Mouse (Mus musculus) NIH3T3 (cell line): ENCODE measurements around the gene Ppp1r1a.

Experiments
- DNase-seq: peaks from one replicate; pipeline ENCODE4 v3.0.0-alpha.2; 2012; ENCODE audit warnings: low read depth

Gene Ppp1r1a

DNA sequence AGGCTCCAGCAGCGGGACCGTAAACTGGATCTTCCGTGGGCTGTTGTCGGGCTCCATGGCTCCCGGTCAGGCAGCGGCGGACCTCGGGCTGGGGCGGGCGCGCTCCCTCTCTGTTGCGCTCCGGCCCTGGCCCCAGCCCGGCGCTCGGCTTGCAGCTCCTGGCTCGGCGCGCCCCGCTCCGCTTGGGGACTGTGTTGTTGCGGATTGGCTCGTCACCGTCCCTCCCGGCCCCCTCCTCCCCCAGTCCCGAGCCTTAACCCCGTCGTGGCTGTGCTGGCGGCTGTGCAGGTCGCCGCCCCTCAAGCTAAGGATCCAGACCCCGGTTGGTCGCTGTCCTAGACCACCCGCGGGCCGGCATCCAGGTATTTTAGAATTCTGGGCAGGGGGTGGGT lies at the start of gene Ppp1r1a:
Ppp1r1a (minus strand) TSS at position 182 of the 392 bp plus-strand sequence.
- no peak for DNase-seq

DNA sequence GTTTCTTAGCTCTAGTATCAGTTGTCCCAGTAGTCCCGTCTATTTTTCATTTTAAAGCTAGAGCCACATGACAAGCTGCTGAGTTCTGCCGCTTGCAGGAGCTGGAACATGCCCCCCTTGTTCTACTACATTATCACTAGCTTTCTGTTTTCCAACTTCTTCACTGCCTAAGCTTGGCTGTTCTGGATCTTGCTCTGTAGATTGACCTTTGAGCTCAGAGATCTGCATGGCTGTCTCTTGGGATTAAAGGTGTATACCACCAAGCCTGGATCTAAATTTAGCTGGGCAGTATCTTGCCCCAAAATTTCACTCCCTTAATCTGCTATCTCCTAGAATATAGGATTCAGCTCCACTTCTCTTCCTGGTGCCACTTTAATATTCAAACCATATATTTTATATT lies 48.1 kb upstream of the Ppp1r1a start:
- DNase-seq: no peak

DNA sequence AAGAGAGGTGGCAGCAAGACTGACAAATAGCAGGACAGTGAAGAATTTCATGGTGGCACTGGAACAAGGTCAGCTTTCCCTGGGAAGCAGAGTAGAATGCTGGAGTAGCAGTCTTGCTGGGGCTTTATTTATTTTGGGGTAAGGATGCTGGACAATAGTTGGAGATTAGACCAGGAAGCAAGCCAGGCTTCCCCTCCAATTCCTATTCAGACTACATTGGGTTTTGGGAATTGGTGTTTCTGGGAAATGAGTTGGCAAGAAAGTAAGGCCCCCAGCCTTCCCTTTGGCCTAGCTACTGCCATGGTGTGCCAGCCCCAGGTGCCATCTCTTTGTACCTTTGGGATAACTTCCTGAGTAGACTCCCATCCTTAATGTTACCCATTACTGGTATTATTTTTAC lies 27.2 kb upstream of the Ppp1r1a start, which contains the start of gene Glycam1:
Glycam1 (minus strand) TSS at position 101 of the 400 bp plus-strand sequence.
- DNase-seq: no peak

DNA sequence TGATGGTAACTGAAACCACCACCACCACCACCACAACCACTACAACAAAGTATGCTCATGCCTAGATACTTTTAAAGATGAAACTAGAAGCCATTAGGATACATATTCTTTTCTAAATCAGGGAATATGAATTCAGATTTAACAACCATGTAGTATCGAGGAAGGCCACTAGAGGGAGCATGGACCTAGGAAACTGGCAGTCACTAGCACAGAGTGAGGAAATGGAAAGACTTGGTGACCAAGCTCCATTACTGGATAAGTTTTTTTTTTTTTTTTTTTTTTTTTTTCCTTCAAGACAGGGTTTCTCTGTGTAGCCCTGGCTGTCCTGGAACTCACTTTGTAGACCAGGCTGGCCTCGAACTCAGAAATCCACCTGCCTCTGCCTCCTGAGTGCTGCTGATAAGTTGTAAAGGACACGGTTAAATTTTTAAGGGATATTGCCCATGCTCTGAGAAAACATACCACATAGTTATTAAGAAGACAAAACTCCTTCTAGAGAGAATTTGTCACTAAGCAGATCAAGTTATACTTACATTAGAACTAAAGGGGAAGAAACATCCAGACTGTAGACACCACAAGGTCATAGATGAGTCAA lies 14.4 kb upstream of the Ppp1r1a start:
- DNase-seq: peak; percentile 84

DNA sequence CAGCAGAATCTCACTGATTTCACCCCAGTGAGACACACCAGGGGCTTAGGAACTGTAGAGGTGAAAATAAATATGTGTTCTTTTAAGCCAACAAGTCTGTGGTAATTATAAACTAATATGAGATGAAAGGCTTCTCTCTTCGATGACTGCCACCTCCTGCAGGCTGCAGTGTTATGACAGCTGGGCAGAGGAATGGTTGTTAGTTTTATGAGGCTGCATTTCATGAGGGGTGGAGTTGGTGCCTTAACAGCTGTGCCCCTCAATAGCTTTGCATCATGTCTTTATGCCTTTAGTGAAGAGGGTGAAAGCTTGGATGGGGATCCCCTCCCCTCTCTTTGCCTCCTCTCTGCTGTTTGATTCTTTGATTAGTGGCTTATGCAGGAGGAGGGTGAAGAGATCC lies 13.2 kb upstream of the Ppp1r1a start:
- DNase-seq: no peak

DNA sequence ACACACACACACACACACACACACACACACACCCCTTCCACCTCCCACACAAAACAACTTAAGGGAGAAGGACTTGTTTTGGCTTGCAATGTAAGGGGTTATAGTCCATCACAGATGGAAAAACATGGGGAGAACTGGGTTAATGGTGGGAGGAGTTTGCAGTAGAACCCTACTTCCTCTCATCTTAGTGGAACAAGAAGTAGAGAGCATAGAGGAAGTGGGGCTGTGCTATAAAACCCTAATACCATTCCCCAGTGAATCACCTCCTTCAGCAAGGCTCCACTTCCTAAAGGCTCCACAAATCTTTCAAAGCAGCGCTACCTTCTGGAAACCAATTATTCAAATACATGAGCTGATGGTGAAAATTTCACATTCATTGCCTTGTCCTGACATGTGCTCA lies 11.7 kb upstream of the Ppp1r1a start:
- DNase-seq: no peak

DNA sequence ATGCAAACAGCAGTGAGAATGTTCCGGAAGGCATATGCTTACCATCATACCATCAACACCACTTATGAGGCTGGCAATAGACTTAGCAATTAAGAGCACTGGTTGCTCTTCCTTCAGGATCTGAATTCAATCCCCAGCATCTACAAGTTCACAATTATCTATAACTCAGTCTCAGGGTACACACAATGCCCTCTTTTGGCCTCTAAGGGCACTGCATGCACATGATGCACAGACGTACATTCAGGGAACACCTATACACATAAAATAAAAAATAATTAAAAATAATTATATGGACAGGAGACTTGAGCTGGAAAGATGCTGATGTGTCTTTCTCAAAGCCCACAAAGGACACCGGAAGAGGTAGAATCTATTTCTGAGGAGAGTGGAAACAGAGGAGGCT lies 10.2 kb upstream of the Ppp1r1a start:
- no peak for DNase-seq

DNA sequence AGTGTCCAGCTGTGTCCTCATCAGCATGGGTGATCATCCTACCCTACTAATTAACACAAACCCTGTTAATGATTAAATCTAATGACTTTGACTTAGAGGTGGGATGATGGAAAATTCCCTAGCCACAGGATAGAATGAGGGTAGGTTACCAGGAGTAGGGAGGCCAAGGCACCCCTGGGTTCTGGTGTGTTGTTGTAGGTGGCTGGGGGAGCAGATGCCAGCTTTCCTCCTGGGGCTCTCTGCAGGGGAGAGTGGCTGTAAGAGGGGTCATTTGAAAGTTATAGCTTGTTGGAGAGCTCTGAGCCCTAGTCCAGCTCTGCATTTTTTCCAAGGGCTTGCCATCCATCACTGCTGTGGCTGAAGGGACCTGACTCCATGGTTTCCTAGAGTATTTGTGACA lies 4.7 kb upstream of the Ppp1r1a start:
- DNase-seq: no peak

DNA sequence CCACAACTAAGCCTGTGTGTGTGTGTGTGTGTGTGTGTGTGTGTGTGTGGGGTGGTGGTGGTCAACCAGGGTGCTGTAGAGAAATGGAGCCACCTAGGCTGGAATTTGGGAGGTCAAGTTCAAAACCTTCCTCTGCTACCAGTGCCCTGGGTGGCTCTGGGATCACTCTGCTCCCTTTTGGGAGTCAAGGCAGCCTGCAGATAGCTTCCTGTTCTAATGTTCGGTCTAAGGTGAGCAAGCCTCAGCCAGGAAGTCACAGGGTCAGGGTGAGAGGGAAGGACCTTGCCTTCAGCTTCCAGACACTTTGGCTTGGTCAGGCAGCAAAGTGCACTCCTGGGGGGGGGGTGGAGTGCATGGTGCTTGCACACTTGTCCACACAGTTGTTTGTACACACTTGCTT lies 2.8 kb upstream of the Ppp1r1a start:
- no peak for DNase-seq

DNA sequence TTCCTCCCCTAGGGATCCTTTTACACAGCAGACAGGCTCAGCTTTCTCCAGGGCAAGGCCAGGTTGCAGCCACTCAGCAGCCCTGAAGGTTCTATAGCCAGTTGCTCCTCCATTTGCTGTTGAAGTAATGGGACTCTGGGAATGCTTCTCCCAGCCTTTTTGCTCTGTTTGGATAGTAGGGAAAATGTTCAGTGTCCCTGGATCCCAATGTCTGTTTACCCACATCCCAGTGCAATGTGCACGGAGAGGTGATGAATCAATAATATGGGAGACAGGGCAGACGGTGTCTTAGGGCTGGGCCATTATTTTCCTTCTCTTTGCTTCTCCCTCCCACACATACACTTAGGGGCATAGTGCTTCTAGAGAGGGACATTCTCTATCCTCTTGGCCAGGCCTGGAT lies 1.5 kb upstream of the Ppp1r1a start:
- DNase-seq: no peak

DNA sequence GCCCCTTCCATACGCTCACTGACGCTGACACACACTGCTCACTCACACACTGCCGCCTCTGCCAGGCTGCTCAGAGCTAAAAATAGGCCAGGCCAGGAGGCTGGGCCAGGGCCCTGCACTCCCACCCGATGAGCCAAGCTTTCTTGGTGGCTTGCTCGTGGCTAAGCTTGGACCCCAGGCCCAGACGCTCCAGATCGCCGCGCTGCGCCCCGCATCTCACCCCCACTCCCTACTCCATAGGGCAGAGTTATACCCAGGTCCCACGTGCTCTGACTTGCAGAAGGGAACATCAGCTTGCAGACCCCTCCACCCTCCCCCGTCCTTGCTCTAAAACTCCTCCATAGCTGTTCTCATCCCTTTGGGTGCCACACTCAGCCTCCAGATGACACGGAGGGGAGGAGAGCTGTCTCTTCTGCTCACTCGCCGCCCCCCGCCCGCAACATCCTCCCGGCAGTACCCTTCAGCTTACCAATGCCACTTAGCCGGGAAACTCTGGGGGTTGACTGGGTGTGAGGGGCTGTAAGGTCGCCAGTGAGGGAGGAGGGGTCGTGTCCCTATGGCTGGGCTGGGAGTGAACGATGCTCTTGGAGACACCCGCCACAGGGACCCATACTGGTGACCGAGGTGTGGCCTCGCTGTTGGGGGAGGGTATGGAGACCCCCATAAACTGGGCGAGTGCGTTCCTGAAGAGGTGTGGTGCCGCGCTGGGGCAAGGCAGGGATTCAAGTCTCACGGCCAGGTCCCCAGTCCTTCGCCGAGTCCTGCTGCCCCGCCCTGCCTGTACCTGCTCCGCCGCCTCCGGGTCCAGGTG lies 587 bp downstream of the Ppp1r1a start:
- peak; percentile 58 for DNase-seq

DNA sequence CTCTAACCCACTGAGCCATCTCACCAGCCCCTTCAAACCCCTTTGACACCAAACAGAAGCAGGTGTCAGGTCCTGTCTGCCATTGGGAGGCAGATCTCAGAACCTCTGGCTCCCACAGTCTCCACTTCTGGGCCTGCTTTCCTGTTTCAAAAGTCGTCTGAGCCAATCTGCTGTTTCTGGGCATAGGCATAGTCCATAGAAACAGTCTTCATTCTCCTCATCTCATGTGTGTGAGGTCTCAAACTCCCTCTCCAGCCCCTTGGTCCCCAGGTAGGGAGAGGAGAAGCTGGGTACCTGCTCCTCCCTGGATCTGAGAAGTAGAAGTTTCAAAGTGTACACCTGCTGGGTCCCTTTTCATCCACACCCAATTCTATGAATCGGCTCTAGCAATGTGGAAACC lies 1.3 kb downstream of the Ppp1r1a start:
- no peak for DNase-seq

DNA sequence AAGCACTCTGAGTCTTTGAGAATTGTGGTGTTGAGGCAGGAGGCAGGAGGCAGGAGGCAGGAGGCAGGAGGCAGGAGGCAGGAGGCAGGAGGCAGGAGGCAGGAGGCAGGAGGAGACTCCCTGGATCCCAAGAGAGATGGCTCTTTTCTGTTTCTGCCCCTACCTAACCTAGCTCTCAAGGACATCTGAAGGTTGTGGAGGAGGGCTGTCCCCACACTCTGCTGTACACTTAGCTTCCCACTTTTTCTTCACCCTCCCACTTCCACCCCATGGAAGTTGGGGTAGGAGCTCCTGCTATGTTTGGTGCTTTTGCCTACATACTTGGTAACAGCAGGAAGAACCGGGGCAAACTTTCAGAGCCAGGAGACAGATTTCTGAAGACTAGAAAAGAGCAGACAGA lies 2.0 kb downstream of the Ppp1r1a start:
- no peak for DNase-seq

DNA sequence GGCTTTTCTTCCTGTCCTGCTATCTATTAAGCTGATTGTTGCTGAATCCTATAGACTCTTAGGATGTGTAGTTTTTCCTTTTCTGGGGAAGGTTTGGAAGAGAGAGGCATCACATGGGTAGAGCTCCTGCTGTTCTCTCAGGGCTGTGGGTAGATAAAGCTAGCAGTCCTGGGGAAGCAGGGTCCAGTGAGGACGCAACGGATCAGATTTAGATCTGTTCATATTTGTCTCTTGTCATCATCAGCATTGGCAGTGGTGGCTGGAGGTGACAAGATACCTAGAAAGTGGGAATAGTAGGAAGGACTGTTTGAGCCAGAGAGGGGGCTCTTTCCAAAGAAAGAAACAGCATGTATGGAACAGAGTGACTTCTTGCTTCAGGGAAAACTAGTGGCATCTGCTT lies 2.8 kb downstream of the Ppp1r1a start:
- DNase-seq: no peak

DNA sequence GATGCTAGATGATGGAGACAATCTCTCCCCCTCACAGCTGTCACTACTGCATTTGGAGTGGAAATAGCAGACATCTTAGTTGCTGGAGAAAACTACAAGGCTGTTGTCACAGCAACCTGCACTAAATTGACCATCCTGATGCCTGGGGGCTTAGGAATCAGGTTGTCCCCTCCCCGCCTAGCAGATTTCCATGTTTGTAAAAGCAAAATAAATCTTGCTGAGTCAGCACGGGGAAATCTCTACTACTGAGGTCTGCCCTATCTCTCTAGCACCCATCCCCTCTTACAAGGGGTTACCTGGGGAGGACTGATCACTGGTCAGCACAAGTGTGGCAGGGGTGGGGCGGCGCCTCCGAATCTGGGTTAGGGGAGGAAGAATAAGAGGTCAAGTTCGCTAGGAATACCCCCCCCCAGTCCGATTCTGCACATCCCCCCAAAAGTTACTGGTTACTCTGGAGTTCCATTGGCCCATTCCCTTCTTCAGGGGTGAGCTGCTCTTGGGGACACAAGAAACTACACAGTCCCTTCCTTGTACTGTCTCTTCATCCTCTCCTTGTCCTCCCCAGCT lies 3.7 kb downstream of the Ppp1r1a start:
- no peak for DNase-seq

DNA sequence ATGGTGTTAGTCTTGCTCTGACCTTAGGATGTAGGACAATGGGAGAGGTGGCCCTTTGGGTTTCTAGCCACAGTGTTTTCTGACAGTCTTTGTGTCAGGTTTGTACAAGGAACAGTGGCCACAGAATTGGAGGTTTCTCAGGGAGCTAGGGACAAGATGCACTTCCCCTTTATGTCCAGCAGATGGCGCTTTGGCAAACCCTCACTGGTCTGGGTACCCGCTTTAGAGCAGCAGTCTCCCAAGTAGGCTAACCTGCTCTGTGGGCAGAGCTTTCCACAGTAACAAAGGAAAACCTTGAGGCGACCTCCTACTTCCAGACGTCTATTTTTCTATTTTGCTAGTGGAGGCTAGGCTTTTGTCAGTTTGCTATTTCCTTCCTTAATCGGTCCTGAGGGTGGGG lies 7.4 kb downstream of the Ppp1r1a start:
- DNase-seq: peak; percentile 78

DNA sequence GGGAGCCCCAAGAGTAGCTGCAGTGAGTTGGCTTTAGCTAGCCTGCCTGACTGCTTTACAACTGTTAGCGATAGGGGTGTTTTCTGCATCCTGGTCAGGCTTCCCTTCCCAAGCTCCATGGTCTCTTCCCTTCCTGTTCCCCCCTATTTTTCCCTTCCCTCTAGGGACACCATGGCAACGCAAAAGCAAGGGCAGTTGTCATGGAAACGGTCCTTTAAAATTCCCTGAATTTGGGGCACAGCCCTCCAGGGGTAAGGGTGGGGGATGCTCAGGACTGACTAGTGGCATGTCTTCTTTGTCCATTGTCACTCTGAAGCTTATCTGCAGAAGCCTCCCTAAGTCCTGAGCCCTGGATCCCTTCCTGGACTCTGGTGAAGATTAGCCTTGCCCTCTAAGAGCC lies 14.6 kb downstream of the Ppp1r1a start:
- DNase-seq: no peak

DNA sequence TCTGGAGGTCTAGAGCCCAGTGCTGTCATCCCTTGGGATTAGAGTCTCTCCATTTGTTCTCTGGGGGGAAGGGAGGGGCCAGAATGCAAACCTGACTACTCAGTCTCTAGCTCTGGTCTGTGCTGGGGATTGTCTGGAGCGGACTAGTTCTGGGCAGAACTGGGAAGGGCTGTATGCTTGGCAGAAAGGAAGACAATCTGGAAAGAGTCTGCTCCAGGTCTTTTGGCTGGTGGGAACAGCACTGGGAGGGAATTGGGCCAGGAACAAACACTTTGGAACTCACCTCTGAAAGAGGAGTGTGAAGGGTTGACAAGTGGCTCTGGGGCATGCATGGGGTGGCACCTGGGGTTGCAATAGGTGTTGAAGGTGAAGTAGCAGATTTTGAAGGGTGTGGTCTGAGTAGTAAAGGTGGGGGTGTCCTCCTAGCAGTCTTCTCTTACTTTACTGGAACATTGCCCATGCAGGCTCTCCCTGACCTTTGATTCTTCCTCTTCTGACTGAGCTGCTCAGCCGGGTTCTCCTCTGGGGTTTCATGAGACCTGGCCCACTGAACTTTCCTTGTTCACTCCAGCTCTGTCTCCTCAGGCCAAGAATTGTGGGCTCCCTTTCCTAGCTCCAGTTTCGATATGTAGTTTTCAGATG lies 15.2 kb downstream of the Ppp1r1a start:
- no peak for DNase-seq

DNA sequence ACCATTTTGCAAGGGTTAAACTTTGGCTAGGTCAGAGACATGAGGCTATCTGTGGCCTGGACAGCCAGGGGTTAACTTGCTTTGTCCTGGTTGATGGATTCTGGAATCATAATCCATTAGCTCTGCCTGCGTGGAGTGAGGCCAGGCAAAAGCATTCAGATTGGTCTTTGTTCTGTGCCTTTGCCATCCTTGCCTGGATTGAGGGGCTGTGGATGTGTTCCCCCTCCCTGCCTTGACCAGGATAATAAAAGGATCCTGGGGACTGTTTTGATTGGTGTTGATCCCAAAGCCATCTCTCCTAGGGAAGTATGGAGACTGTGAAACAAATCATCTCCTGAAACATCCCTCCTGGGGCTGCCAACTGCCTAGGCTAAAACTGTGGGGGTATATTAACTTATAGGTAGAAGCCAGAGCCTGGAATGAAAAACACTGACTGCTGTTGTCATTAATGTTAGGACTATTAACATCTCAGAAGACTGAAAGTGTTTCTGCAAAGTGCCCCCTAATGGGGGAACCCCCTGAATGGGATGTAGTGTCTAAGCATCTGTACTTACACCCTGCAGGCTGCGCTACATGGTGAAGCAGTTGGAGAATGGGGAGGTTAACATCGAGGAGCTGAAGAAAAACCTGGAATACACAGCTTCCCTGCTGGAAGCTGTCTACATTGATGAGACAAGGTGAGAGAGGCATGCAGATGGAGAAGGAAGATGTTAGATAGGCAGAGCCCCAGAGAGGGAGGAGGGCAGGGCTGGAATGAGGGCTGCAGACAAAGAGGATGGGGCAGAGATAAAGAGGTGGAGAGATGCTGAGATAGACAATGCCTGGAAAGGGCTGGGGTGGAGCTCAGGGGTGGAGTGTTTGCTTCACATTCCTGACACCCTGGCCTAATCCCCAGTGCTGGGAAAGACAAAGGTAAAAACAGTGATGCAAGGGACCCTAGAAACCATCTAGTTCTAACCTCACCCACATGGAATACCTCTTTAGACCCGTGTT lies 18.1 kb downstream of the Ppp1r1a start:
- no peak for DNase-seq

DNA sequence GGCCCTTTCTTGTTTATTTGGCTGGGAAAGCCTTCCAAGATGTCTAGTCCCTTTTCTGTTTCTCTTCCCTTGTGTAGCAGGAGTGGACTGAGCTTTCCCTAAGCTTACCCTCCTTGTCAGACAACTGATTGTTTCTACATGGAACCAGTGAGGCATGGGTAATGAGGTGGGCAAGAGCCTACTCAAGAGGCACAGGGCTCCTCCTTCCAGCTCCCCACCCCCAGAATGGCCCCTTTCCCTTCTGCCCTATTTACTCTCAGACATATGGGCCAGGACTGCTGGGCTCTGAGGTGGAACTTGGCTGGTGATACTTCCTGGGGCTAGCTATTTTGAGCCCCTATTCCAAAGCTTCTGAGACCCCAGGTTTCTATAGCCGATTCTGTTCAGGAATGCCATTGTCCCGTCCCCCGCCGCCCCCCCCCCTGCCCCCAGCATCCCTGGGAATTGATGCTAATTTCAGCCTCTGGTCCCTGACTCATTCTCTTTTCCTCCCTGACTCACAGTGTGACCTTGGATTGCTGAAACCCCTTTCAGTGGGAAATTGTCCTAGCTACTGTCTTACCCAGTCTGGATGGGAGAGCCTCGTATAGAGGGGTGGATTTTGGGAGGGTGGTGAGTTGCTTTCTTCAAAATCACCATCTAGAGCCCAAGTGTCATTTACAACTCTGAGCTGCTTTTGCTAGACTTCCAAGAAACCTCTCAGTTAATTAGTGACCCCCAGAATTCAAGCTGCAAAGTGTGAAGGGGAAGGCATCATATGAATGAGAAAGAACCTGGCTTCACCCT lies 19.0 kb downstream of the Ppp1r1a start:
- peak; percentile 43 for DNase-seq

DNA sequence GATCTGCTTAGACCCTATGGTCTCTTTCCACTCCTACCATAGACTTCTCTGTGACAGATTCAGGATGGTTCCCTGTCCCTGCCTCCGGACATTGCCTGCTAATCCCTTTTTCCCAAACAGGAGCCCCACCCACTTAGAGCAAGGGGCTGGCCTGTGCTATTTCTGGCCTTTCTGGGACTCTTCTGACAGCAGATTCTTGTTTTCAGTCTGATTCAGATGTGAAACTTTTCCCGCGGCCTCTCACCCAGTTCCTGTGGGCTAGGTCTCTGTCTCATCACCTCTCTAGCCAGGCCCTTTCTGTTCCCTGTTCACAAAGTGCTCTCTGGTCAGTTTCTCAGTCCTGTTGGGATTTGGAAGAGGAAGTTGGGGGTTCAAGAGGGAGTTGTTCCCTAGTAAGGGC lies 22.9 kb downstream of the Ppp1r1a start:
- DNase-seq: peak; percentile 66
